Mouse (Mus musculus): ENCODE data around the gene Jade1. TPM values are rescaled to one million over a fixed set of nuclear protein-coding genes. Genes with fewer than 3 reads are reported as not detected.

Jade1 gene
- polyA plus RNA-seq, 1 experiment, result 24.3 TPM

DNA sequence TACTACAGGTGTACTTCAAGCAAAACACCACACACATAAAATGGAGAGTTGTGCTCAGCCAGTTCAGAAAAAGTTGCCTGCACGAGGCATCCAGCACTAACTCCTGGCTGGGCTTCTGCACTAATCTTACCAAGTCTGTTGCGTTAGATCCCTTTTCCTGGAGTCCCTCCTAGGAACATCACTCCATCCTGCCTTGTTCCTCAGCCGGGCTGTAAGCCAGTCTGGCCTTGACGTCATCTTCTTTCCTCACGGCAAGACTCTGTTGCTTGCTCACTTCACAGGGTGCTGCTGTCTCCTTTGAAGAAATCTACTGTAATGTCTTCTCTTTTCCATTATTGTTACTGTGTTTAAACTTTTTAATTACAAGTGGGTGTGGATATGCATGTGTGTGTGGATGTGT lies 20.4 kb downstream of the Jade1 start:
- DNase-seq (ENCODE audit: low read depth), result no peak

DNA sequence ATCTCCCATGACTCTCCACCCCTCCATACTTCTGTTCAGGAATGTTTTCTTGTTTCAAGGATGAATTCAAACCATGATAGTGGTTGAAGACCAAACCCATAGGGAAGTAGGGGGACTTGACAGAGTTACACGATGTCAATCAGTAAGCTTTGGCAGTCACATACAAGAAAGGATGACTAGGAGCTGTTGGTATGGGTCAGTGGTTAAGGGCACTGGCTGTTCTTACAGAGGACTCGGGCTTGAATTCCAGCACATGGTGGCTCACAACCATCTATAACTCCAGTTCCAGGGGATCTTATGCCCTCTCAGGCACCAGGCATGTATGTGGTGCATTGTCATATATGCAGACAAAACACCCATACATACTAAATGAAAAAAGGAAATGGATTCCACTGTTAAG lies 21.7 kb downstream of the Jade1 start:
- no peak for DNase-seq (ENCODE audit: low read depth)

- DNase-seq (ENCODE audit: low read depth), result no peak
Measured at GRCm38 (mm10) chr3:41579873-41580272, 24.3 kb downstream of the Jade1 start.

- DNase-seq (ENCODE audit: low read depth), result no peak
Measured at GRCm38 (mm10) chr3:41580401-41581323, 25.1 kb downstream of the Jade1 start.

DNA sequence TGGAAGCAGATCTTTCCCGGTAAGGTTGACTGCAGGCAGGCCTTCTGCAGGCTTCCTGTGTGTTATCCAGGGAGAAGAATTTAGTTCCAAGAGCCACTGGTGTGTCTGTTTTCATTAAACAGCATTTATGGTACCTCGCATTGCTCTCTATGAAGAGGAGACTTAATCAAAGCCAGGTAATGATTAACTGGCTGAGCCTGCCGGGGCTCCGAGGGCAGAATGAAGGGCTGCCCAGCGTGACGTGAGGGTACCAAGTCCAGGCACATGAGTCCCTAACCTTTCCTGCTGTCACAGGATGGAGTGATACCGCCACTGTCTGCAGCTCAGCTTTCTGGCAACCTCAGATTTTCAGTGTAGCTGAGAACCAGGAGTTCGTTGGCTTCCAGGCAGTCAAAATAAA lies 25.9 kb downstream of the Jade1 start:
- DNase-seq (ENCODE audit: low read depth), result no peak

GRCm38 (mm10) chr3:41582256-41582655 lies 26.7 kb downstream of the Jade1 start:
- no peak for DNase-seq (ENCODE audit: low read depth)

- DNase-seq (ENCODE audit: low read depth), result no peak
Measured at GRCm38 (mm10) chr3:41583092-41583491, 27.6 kb downstream of the Jade1 start.

- DNase-seq (ENCODE audit: low read depth), result no peak
Measured at GRCm38 (mm10) chr3:41583621-41584020, 28.1 kb downstream of the Jade1 start.

- no peak for DNase-seq (ENCODE audit: low read depth)
Measured at GRCm38 (mm10) chr3:41585548-41585947, 30.0 kb downstream of the Jade1 start.

GRCm38 (mm10) chr3:41586330-41586729 lies 30.8 kb downstream of the Jade1 start:
- no peak for DNase-seq (ENCODE audit: low read depth)

DNA sequence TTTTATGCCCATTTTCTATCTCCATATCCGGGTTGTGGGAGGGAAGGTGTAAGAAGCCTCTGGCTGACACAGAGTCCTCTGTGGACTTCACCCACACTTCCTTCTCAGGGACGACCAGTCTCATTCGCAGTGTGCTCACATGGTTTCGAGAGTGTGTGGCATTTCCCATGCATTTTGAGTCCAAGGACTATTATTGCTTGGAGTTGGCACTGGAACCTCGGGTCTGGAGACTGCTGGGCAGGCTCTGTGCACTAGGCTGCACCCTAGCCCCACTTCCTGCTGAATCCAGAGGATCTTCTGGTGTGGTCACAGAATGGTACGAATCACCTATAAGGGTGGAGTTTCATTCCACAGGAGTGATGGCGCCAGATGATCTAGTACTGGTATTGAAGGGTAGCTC lies 31.4 kb downstream of the Jade1 start:
- DNase-seq (ENCODE audit: low read depth), result no peak

GRCm38 (mm10) chr3:41587588-41587987 lies 32.1 kb downstream of the Jade1 start:
- no peak for DNase-seq (ENCODE audit: low read depth)

DNA sequence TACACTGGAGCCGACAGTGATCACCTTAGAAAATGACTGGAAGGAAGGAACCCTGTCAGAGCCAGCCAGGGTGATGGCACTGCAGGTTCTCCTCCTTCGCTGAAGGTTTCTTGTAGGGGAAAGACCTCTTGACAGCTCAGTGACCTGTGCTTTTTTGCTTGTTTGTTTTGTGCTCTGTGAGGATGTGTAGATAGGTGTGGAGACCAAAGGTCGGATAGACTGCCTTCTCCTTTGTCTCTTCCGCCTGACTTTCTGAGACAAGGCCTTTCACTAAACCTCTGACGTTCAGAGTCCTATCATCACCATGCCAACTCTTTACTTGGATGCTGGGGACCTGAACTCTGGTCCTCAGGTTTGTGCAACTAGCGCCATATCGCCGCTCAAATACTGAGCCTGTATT lies 33.0 kb downstream of the Jade1 start:
- DNase-seq (ENCODE audit: low read depth), result no peak

- DNase-seq (ENCODE audit: low read depth), result no peak
Measured at GRCm38 (mm10) chr3:41589246-41589914, 33.8 kb downstream of the Jade1 start.

- no peak for DNase-seq (ENCODE audit: low read depth)
Measured at GRCm38 (mm10) chr3:41589988-41590387, 34.5 kb downstream of the Jade1 start.

- no peak for DNase-seq (ENCODE audit: low read depth)
Measured at GRCm38 (mm10) chr3:41590695-41591559, 35.4 kb downstream of the Jade1 start.

DNA sequence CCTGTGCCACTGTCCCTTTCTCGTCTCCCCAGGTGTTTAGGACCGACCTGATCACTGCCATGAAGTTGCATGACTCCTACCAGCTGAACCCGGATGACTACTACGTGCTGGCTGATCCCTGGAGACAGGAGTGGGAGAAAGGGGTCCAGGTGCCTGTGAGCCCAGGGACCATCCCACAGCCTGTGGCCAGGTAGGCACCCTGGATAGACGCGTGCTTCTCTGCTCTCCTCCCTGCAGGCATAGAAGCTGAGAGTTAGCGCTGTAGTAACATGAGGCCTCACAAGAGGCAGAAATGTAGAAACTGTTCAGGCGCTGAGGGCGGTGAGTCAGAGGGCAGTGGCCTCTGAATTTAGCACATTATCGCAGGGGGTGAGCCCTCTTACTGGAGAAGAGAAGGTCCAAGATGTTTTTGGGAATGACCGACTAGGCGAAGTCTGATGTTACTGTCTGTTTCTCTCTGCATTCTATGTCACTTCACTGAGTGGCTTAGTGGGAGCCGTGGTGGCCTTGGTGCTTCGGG lies 36.2 kb downstream of the Jade1 start:
- DNase-seq (ENCODE audit: low read depth), result no peak

DNA sequence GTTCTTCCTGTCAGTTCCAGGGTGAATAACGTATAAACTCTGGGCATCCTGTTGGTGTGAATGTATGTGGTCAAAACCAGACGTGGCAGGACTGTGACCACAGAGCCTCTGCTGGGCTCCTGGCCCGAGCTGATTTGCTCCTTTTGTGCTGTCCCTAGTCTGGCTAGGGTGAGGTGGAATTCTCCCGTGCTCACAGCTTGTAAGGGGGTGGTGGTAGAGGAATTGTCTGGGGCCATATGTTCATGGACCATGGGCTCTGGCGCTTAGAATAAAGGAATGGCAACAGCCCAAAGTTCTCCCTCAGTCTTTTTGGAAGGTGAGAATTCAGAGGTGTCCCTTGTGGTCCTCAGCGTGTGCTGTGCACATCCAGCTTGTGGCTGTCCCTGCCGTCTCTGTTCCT lies 37.3 kb downstream of the Jade1 start:
- DNase-seq (ENCODE audit: low read depth), result no peak

- no peak for DNase-seq (ENCODE audit: low read depth)
Measured at GRCm38 (mm10) chr3:41594097-41594879, 38.8 kb downstream of the Jade1 start.

- DNase-seq (ENCODE audit: low read depth), result no peak
Measured at GRCm38 (mm10) chr3:41595010-41595409, 39.5 kb downstream of the Jade1 start.

DNA sequence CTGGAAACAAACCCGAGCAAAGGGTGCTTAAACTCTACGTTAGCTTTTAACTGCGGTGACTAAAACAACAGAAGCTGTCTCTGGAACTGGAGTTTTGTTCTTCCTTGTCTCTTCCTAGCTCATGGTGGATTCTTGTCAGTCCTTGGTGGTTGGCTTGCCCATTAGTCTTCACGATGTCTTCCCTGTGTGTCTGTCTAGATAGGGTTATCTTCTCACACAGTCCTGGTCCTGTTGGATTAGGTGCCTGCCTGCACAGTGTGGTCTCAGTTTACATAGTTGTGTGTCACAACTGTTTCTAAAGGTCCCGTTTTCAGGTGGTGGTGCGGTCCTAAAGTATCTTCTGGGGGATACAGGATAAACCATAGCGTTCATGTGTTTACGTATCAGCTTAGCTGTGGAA lies 41.5 kb downstream of the Jade1 start:
- DNase-seq (ENCODE audit: low read depth), result no peak
